Mouse (Mus musculus): ENCODE data around the gene Arsb. TPM values are rescaled to one million over a fixed set of nuclear protein-coding genes. Genes with fewer than 3 reads are reported as not detected.

Arsb gene
- 8.4 TPM for polyA plus RNA-seq (2014; fragmentation: Illumina TruSeq; extraction: RNeasy Lipid Tissue Mini Kit (QIAGEN cat#74804); ENCODE audit: low replicate concordance)

GRCm38 (mm10) chr13:93771588-93772278, at the start of gene Arsb:
TSS of gene Arsb (plus strand) at chr13:93771630.

Other genes starting within 250 kb of the Arsb start
- gene Bhmt, start 133.7 kb upstream of the Arsb start, polyA plus RNA-seq (2014; fragmentation: Illumina TruSeq; extraction: RNeasy Lipid Tissue Mini Kit (QIAGEN cat#74804); ENCODE audit: low replicate concordance), result 1.5 TPM
- not detected for gene Bhmt2, start 97.3 kb upstream of the Arsb start, polyA plus RNA-seq (2014; fragmentation: Illumina TruSeq; extraction: RNeasy Lipid Tissue Mini Kit (QIAGEN cat#74804); ENCODE audit: low replicate concordance)
- gene Dmgdh, start 97.2 kb upstream of the Arsb start, polyA plus RNA-seq (2014; fragmentation: Illumina TruSeq; extraction: RNeasy Lipid Tissue Mini Kit (QIAGEN cat#74804); ENCODE audit: low replicate concordance), result not detected